Mouse (Mus musculus): ENCODE measurements around the gene Atg101.

GRCm38 (mm10) chr15:101303830-101304229, 19.8 kb downstream of the Atg101 start:
- TF ChIP-seq TAL1 (IDR thresholded peaks at IDR 0.05; ENCODE audit: low read length) (no peak), GATA1 (IDR thresholded peaks at IDR 0.05; ENCODE audit: low read length) (no peak)
